8 mouse cellular contexts compared by ENCODE assay signal in the genomic region with DNA sequence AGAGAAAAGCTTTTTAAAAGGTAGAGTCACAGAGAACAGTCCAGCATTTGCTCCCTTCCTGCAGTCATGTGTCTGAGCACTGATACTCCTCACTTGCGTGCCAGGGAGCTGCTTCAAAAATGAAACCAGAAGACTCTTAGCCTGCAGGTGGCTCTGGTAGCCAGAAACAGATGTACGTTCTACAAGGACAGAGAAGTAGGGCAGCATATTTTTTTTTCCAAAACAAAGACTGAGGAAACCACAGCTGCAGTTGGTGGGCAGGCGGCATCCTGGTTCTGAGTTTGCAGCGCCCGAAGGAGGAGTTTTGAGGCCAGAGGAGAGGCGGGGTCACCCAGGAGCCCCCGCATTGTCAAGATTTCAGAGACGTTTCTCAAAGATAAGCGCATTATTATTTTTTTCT. TPM values are rescaled to one million over a fixed set of nuclear protein-coding genes. Genes with fewer than 3 reads are reported as not detected.
DNase-seq lines count a peak whose midpoint lies in the region; ATAC-seq lines count a peak whose summit lies in the region.

No protein-coding gene starts in this region.

- H3K4me3 ChIP-seq in embryonic facial prominence, embryonic 13.5 days, result peak overlapping the region; percentile 14
- H3K4me3 ChIP-seq in forebrain, embryonic 15.5 days, result no peak overlapping the region

- intact Hi-C loops in heart, postnatal 14 days (cut with DNase I), result loop anchor here (2.0 to 5.0 kb wide), 2 partner anchors 26 to 140 kb away; no protein-coding TSS in a partner anchor
- intact Hi-C loops in left cerebral cortex, postnatal 25 days (cut with DNase I), result no loop called here

- no peaks in the 10 kb centered on the region for H3K9me3 ChIP-seq in embryonic facial prominence, embryonic 13.5 days
- no peaks in the 10 kb centered on the region for H3K9me3 ChIP-seq in forebrain, embryonic 15.5 days

- 18% methylated on average over 9 of the region's 9 CpGs for WGBS in embryonic facial prominence, embryonic 13.5 days
- 66% methylated on average over 9 of the region's 9 CpGs for WGBS in forebrain, embryonic 15.5 days

- ATAC-seq in embryonic facial prominence, embryonic 13.5 days (ENCODE audit: insufficient number of reproducible peaks, insufficient read depth, low FRiP score, low TSS enrichment, low read depth), result no peak
- ATAC-seq in megakaryocyte, adult 5-6 weeks (ENCODE audit: poor library complexity, severe bottlenecking), result peak; percentile 73
- ATAC-seq in forebrain, embryonic 15.5 days (replicated peaks), result no peak

- no peak overlapping the region for H3K9ac ChIP-seq in embryonic facial prominence, embryonic 13.5 days
- H3K9ac ChIP-seq in forebrain, embryonic 15.5 days (replicated peaks), result no peak overlapping the region

- no peaks in the 10 kb centered on the region for H3K27me3 ChIP-seq in embryonic facial prominence, embryonic 13.5 days
- no peaks in the 10 kb centered on the region for H3K27me3 ChIP-seq in forebrain, embryonic 15.5 days

- peak overlapping the region; percentile 52 for H3K4me2 ChIP-seq in embryonic facial prominence, embryonic 13.5 days
- H3K4me2 ChIP-seq in forebrain, embryonic 15.5 days (replicated peaks), result no peak overlapping the region

- DNase-seq in right cerebral cortex, adult 2 months (ENCODE audit: low spot score in 2 of 2), result peak; percentile 46 to 63
- no peak for DNase-seq in right cerebral cortex, postnatal 14 days
- peak; percentile 36 to 45 for DNase-seq in heart, postnatal 14 days
- DNase-seq in left cerebral cortex, postnatal 25 days (ENCODE audit: low spot score in 2 of 2), result peak; percentile 50 to 81
- peak; percentile 97 for DNase-seq in thymus, postnatal 0 days (ENCODE audit: low spot score)

- H3K4me1 ChIP-seq in embryonic facial prominence, embryonic 13.5 days, result peaks cover 37% of the 10 kb centered on the region
- no peaks in the 10 kb centered on the region for H3K4me1 ChIP-seq in forebrain, embryonic 15.5 days

- peak overlapping the region; percentile 62 for H3K27ac ChIP-seq in embryonic facial prominence, embryonic 13.5 days
- no peak overlapping the region for H3K27ac ChIP-seq in forebrain, embryonic 15.5 days (replicated peaks)

- no peaks in the 10 kb centered on the region for H3K36me3 ChIP-seq in embryonic facial prominence, embryonic 13.5 days
- H3K36me3 ChIP-seq in forebrain, embryonic 15.5 days, result no peaks in the 10 kb centered on the region

RNA-seq across cellular contexts. Expression of a gene that starts 5.9 kb away (rescaled TPM):
- 122 and 131 TPM in 2 replicates for polyA plus RNA-seq in embryonic facial prominence, embryonic 13.5 days (2015; fragmentation: Nextera tagmentation; extraction: Ambion mirVana)
- total RNA-seq in heart, postnatal 14 days (2021), result 10 to 100 TPM; 29.3 to 29.4 TPM
- 10 to 100 TPM; 17.3 TPM for total RNA-seq in left cerebral cortex, postnatal 25 days (2021)
- total RNA-seq in megakaryocyte, adult 5-6 weeks (2015), result 68.3 and 69.2 TPM in 2 replicates
- total RNA-seq in megakaryocyte, adult 5-6 weeks (2017), result 35.9 and 37.7 TPM in 2 replicates
- 281 and 293 TPM in 2 replicates for polyA plus RNA-seq in thymus, postnatal 0 days (2015; fragmentation: Nextera tagmentation; extraction: Ambion mirVana)
- polyA plus RNA-seq in forebrain, embryonic 15.5 days (2015; fragmentation: Nextera tagmentation; extraction: Ambion mirVana), result 87.5 and 90.8 TPM in 2 replicates
